Mouse (Mus musculus): ENCODE results near the gene Cdh20.

- TF ChIP-seq TAL1 (IDR thresholded peaks at IDR 0.05; ENCODE audit: low read length) (no peak), GATA1 (IDR thresholded peaks at IDR 0.05; ENCODE audit: low read length) (no peak)
Measured at GRCm38 (mm10) chr1:104997814-104998213, 229.5 kb downstream of the Cdh20 start.
